Mouse (Mus musculus) intestine, embryonic 16.5 days (tissue): Measurements from ENCODE around the gene S100a7a. TPM values are rescaled to one million over a fixed set of nuclear protein-coding genes. Genes with fewer than 3 reads are reported as not detected.
A peak's percentile ranks its signal among the peaks of the same experiment; 100 is the strongest.

ENCODE experiments used
- ATAC-seq: fragments of 200-750 bp; cut with Nextera tagmentation; 2 replicates; pipeline ENCODE4 v1.8.0; 2017; ENCODE audit warnings: moderate TSS enrichment, moderate library complexity
- H3K27ac ChIP-seq: fragments of 300-500 bp; sonication (generic); 2 replicates; pipeline ENCODE4 v1.5.1; 2014; ENCODE audit warnings: mild to moderate bottlenecking, low read length
- H3K27me3 ChIP-seq: fragments of 300-500 bp; sonication (generic); replicated peaks from 2 replicates; pipeline ENCODE4 v1.6.1; 2014; ENCODE audit warnings: low read length, control low read depth, mixed read lengths; ENCODE audit not compliant: control insufficient read depth, insufficient read depth
- H3K36me3 ChIP-seq: fragments of 300-500 bp; sonication (generic); 2 replicates; pipeline ENCODE4 v1.6.1; 2014; ENCODE audit warnings: low read length, control low read depth; ENCODE audit not compliant: control insufficient read depth, insufficient read depth
- H3K4me1 ChIP-seq: fragments of 300-500 bp; sonication (generic); 2 replicates; pipeline ENCODE4 v1.6.1; 2014; ENCODE audit warnings: low read length, control low read depth, mixed read lengths; ENCODE audit not compliant: control insufficient read depth, insufficient read depth
- H3K4me2 ChIP-seq: fragments of 300-500 bp; sonication (generic); 2 replicates; pipeline ENCODE4 v1.6.1; 2014; ENCODE audit warnings: low read depth, low read length, control low read depth
- H3K4me3 ChIP-seq: fragments of 300-500 bp; sonication (generic); 2 replicates; pipeline ENCODE4 v1.5.1; 2014; ENCODE audit warnings: mild to moderate bottlenecking, low read length
- H3K9ac ChIP-seq: fragments of 300-500 bp; sonication (generic); 2 replicates; pipeline ENCODE4 v1.6.1; 2014; ENCODE audit warnings: low read depth, low read length
- H3K9me3 ChIP-seq: fragments of 300-500 bp; sonication (generic); 2 replicates; pipeline ENCODE4 v1.6.1; 2016; ENCODE audit warnings: low read length, control low read depth; ENCODE audit not compliant: control insufficient read depth
- WGBS: fragments of 180-500 bp; shearing (Covaris S2); extraction: QIAGEN DNeasy Blood & Tissue Kit; methylation state at CpG from one replicate; pipeline ENCODE4 v1.1.7; 2014; 5-methylcytosine and 5-hydroxymethylcytosine counted together
- polyA plus RNA-seq: library from polyadenylated mRNA; unstranded; fragments of >200 nt; fragmentation: Nextera tagmentation; extraction: Ambion mirVana; gene quantifications from 2 replicates; pipeline ENCODE4 v1.2.1, GENCODE M21; 2015

S100a7a gene
- polyA plus RNA-seq, 1 experiment from 2014 or later = 0.17 TPM

GRCm38 (mm10) chr3:90644220-90644619 lies 9.6 kb upstream of the S100a7a start:
- Histone ChIP-seq H3K27ac (no peak overlapping the region), H3K36me3 (no peaks in the 10 kb centered on the region), H3K4me1 (no peaks in the 10 kb centered on the region), H3K4me3 (no peak overlapping the region), H3K27me3 (no peaks in the 10 kb centered on the region), H3K4me2 (no peak overlapping the region), H3K9me3 (no peaks in the 10 kb centered on the region), H3K9ac (no peak overlapping the region)
- WGBS = 45% methylated on average over 3 of the region's 3 CpGs
- ATAC-seq = no peak

DNA sequence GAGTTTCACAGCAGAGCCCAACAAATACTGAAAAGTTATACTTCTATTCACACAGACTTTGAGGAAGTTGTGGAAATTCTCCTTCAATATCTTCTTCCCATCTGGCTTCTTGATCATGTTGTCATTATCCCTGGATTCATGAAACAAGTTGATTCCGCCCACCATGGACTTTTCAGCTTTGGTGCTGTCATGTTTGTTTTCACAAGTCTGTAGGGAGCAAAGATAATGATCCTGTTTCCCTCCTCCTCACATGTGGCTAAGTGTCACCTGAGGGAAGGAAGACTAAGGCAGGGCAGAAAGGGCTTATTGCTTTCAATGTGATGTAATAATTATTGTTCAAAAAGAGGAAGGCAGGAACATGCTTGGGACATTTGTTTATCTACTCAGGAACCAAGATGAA lies 6.5 kb upstream of the S100a7a start:
- Histone ChIP-seq H3K27me3 (no peaks in the 10 kb centered on the region), H3K9ac (no peak overlapping the region), H3K4me2 (no peak overlapping the region), H3K9me3 (no peaks in the 10 kb centered on the region), H3K4me3 (no peak overlapping the region), H3K36me3 (no peaks in the 10 kb centered on the region), H3K27ac (no peak overlapping the region), H3K4me1 (no peaks in the 10 kb centered on the region)
- 81% methylated on average over 1 of the region's 1 CpGs for WGBS
- no peak for ATAC-seq

- ATAC-seq = no peak
- H3K9me3 ChIP-seq = no peaks in the 10 kb centered on the region
- no peaks in the 10 kb centered on the region for H3K4me1 ChIP-seq
- no peaks in the 10 kb centered on the region; the same call in 1 of the 2 replicates for H3K27me3 ChIP-seq
- H3K27ac ChIP-seq = no peak overlapping the region
- no peak overlapping the region for H3K9ac ChIP-seq
- no peak overlapping the region for H3K4me2 ChIP-seq
- no peak overlapping the region for H3K4me3 ChIP-seq
- no peaks in the 10 kb centered on the region for H3K36me3 ChIP-seq
These were observed 4.8 kb upstream of the S100a7a start for GRCm38 (mm10) chr3:90648981-90649380.

- no peaks in the 10 kb centered on the region for H3K36me3 ChIP-seq
- H3K9ac ChIP-seq = no peak overlapping the region
- WGBS = 90% methylated on average over 2 of the region's 2 CpGs
- no peak overlapping the region for H3K4me3 ChIP-seq
- H3K27me3 ChIP-seq = no peaks in the 10 kb centered on the region; the same call in 1 of the 2 replicates
- H3K4me1 ChIP-seq = no peaks in the 10 kb centered on the region
- no peak overlapping the region for H3K4me2 ChIP-seq
- ATAC-seq = no peak
- H3K9me3 ChIP-seq = no peaks in the 10 kb centered on the region
- H3K27ac ChIP-seq = no peak overlapping the region
These were observed 4.0 kb upstream of the S100a7a start for GRCm38 (mm10) chr3:90649832-90650231.

DNA sequence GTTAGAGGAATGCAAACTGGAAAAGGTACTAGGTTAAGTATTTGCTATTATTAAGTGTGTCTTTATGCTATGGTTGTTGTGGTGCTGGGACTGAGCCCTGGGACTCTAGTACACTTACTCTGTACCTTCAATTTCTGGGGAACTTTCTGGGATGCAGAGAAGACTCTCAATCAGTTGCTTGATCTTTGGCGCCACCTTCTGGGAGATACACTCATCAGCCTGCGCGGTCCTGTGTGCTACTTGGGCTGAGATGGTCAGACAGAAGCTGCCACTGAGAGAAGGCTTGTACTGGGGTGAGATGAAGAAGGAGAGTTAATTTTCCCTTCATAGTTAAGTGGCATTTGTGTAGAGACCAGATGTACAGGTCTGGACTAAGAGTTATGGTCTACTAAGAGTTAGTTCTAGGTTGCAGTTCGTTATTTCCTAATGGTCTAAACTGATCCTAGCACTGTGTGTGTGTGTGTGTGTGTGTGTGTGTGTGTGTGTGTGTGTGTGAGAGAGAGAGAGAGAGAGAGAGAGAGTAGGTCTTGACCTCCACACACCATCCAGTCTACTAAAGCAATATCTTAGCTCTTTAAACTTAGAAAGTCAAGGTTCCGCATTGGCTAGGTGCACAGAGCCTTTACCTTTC lies 824 bp upstream of the S100a7a start:
- WGBS = 36% methylated on average over 5 of the region's 5 CpGs
- Histone ChIP-seq H3K4me3 (no peak overlapping the region), H3K27ac (no peak overlapping the region), H3K27me3 (no peaks in the 10 kb centered on the region; the same call in 1 of the 2 replicates), H3K36me3 (no peaks in the 10 kb centered on the region), H3K9me3 (no peaks in the 10 kb centered on the region), H3K9ac (no peak overlapping the region), H3K4me1 (no peaks in the 10 kb centered on the region), H3K4me2 (no peak overlapping the region)
- peak; percentile 78 for ATAC-seq

DNA sequence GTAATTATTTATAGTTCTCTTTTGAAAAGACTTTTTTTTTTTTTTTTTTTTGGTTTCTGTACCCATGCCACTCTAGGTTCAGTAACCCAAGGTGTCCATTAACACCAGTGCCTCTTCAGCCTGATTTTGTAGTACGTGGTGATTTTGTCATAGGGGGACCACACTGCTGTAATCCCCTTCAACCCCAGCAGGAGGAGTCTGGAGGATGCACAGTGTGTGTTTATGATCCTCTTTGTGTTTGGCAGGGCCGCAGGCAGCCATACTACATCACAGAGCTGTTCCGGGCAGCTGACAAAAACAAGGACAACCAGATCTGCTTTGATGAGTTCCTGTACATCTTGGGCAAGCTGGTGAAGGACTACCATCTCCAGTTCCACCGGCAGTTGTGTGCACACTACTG lies 3.6 kb downstream of the S100a7a start:
- no peak overlapping the region for H3K4me3 ChIP-seq
- no peaks in the 10 kb centered on the region for H3K36me3 ChIP-seq
- ATAC-seq = no peak

GRCm38 (mm10) chr3:90659364-90660044 lies 5.7 kb downstream of the S100a7a start:
- no peak for ATAC-seq
- H3K4me3 ChIP-seq = no peak overlapping the region
- no peak overlapping the region for H3K27ac ChIP-seq

More for the DNA sequence above, 3.6 kb downstream of the S100a7a start:
- WGBS = 69% methylated on average over 4 of the region's 4 CpGs
- Histone ChIP-seq H3K9ac (no peak overlapping the region), H3K27me3 (no peaks in the 10 kb centered on the region; the same call in 1 of the 2 replicates), H3K27ac (no peak overlapping the region), H3K9me3 (no peaks in the 10 kb centered on the region), H3K4me2 (no peak overlapping the region), H3K4me1 (no peaks in the 10 kb centered on the region)

DNA sequence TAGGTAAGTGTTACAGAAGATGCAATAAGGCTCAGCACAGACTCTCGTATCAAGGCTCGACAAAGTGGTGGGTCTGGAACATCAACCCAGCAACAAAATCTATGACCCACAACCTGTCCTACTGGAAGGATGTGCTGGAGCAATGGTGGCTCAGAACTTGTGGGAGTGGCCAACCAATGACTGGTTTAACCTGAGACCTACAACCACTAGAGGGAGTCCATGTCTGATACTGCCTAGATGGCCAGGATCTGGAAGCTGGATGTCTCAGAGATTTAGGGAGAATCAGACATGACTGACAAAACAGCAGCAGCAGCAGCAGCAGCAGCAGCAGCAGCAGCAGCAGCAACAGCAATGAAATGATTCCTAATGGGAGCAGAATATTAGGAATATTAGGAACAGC lies 10.4 kb downstream of the S100a7a start:
- WGBS = 81% methylated on average over 2 of the region's 2 CpGs
- ATAC-seq = no peak

More at GRCm38 (mm10) chr3:90659364-90660044, 5.7 kb downstream of the S100a7a start:
- H3K36me3 ChIP-seq = no peaks in the 10 kb centered on the region
- no peak overlapping the region for H3K9ac ChIP-seq
- no peaks in the 10 kb centered on the region for H3K27me3 ChIP-seq
- no peak overlapping the region for H3K4me2 ChIP-seq
- no peaks in the 10 kb centered on the region for H3K4me1 ChIP-seq
- H3K9me3 ChIP-seq = no peaks in the 10 kb centered on the region

GRCm38 (mm10) chr3:90668846-90669245 lies 15.0 kb downstream of the S100a7a start, which contains the start of gene S100a8:
Gene S100a8 (plus strand): TSS chr3:90668978.
- H3K27ac ChIP-seq = no peak within 1 kb of the TSS
- H3K9me3 ChIP-seq = no peaks in the 10 kb centered on the region
- no peak within 1 kb of the TSS for H3K4me2 ChIP-seq
- WGBS = 63% methylated on average over 8 of the region's 8 CpGs
- H3K9ac ChIP-seq = no peak within 1 kb of the TSS
- no peak within 1 kb of the TSS for H3K4me3 ChIP-seq
- H3K36me3 ChIP-seq = no peaks in the 10 kb centered on the region
- H3K4me1 ChIP-seq = no peaks in the 10 kb centered on the region
- no peaks in the 10 kb centered on the region for H3K27me3 ChIP-seq
- ATAC-seq = no peak

More for the DNA sequence above, 10.4 kb downstream of the S100a7a start:
- H3K9me3 ChIP-seq = no peaks in the 10 kb centered on the region
- no peaks in the 10 kb centered on the region for H3K4me1 ChIP-seq
- no peak overlapping the region for H3K9ac ChIP-seq
- H3K27ac ChIP-seq = no peak overlapping the region
- no peaks in the 10 kb centered on the region for H3K27me3 ChIP-seq
- no peak overlapping the region for H3K4me3 ChIP-seq
- H3K36me3 ChIP-seq = no peaks in the 10 kb centered on the region
- H3K4me2 ChIP-seq = no peak overlapping the region
